Mouse (Mus musculus): Measurements from ENCODE around the gene Pno1. TPM values are rescaled to one million over a fixed set of nuclear protein-coding genes. Genes with fewer than 3 reads are reported as not detected.

Pno1 gene
- total RNA-seq, 2 experiments from 2014 or later = 26.1 to 28.6 TPM

DNA sequence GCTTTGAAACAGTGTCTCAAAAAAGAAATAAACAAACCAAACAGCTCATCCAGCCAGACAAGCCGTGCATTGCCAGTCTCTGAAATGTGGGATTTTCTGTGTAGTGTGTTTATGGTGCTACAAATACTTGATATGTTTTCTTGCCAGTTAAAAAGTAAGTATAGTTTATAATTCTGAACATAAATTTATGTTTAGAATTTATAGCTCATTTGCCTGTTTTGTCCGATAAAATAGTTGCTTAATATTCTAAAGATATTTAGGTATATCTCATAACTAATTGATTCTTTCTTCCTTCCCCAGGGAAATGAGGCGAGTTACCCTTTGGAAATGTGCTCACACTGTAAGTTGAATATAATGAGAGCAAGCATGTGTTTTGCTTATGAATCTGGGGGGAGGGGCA, 29.6 kb downstream of the Pno1 start, which contains the start of gene Wdr92:
TSS of gene Wdr92 (plus strand) at position 301 of the 400 bp plus-strand sequence.
- DNase-seq (ENCODE audit: low spot score in 2 of 2) = no peak

DNA sequence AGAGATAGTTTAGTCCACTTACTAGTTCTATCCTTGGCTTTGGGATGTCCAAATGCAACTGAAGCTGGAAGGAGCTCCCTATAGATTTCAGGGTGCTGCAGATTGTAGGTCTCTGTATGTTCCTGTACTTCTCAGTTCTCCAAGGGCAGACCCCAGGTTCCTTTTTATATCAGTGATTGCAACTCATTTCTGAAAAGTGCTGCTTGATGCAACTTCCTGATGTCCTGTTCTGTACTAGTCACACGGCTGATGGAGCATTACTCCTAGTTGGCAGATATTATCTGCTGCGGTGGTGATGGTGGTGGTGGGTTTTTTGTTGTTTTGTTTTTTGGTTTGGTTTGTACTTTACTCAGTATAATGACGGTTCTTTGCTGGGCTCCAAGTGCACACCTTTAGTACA, 30.6 kb downstream of the Pno1 start:
- DNase-seq (ENCODE audit: low spot score in 2 of 2) = no peak

DNA sequence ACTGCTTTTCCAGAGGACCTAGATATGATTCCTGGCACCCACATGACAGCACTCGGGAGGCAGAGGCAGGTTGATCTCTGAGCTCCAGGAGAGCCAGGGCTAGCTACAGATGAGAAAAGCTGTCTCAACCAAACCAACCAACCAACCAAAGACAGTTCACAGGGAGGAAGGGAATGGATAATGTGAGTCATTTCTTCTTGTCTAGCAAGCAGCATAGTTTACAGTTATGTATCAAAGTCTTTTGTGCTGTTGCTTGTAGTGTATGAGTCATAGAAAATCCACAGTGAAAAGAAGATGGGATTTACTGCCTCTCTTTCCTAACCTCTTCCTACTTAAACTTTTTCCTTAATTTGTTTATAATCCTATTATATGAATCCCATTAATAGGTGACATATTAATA, 34.7 kb downstream of the Pno1 start:
- no peak for DNase-seq (ENCODE audit: low spot score in 2 of 2)

DNA sequence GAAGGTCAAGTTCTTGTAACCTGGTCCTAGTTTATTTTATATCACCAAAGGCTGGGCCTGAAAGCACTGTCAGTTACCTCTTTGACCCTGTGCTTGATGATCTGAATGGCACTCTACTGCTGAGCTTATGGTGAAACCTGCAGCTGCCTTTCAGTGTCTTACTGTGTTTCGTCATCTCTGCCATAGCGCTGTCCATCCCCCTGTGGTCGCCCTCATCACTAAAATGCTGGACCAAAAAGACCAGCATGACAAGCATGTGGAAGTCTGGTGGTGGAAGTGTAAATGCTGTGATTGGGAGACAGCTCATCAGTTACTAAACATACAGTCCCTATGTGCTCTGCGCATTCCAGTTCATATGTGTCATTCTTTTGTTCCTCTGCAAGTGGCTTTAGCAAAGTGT, 39.1 kb downstream of the Pno1 start:
- DNase-seq (ENCODE audit: low spot score in 2 of 2) = no peak

DNA sequence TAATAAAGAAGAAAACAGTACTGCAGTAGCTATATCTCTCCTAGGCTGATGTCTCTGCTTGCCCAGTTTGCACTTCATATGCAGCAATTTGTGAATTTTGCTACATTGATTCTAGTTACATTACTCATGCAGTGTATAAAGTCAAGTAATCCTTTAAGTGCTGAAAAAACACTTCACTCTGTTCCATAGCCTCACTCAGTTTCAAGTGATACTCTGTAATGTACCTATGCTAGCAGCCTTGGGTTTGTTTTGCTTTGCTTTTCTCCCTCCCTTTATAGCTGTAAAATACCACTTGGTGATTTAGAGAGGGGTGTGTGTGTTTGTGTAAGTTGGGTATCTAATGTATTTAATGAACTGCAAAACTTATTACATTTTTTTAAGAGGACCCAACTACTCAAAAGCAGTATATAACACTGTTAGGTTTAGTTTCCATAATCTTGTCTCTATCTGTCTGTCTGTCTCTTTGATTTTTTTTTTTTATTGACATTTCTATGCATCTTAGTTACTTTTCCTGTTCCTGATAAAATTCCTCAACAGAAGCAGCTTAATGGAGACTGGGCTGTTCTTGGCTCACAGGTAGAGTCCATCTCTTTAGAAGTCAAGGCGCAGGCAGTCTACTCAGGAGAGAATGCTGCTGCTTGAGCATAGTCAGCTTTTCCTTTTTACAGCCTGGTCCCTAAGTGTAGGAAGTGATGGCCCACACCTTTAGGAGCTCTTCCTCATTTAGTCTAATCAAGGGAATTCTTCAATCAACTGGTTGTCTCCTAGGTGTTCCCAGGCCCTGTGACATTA, 40.2 kb downstream of the Pno1 start:
- no peak for DNase-seq (ENCODE audit: low spot score in 2 of 2)

DNA sequence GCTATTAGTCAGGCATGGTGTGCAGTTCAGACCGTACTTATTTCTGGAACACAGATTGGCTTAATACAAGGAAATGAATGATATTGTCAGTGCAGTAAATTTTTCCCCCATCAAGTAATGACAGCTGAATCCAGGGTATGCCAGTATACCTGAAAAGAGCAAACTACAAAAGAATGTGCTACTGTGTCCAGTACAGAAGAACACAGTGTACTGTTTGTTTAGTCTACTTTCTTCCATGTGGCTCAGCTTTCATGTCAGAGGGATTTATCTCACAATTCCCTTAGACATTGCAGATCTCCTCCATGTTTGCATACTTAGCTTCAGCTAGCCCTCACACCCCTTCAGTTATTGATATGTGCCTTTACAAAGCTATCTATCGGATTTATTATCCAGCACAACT, 42.1 kb downstream of the Pno1 start:
- no peak for DNase-seq (ENCODE audit: low spot score in 2 of 2)

DNA sequence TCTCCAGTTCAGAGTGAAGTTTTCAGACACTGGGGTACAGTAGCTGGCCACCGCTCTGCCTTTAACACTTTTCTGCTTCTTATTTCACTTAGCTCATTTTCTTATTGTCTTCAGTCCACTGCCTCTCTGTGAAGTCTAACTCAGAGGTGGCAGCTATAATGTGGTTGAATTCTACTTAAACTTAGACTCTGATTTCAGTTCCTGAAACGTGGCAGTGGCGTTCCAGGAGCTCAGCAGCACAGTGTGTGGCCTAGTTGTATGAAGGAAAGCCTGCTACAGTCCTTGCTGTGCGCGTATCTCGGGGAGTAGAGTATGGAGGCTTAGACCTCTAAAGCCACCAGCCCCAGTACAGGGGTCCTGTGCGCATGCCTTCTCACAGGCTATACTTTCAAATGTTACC, 44.7 kb downstream of the Pno1 start:
- DNase-seq (ENCODE audit: low spot score in 2 of 2) = no peak

DNA sequence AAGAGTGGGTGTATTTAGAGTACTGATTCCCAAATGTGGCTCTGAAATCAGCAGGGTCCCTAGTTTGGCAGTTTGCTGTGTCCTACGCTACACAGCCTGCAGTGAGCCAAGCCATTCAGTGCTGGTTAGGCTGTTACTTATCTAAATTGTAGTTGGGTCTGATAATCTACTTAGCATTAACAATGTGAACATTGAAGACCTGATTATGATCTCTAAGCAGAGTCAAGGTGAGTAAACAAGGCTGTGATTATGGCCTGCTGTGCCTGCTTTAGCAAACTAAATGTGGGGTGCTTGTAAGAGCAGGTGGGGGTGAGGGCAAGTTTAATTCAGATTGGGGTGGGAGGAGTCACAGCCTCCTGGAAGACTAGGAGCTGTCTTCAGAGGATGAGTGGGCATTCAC, 47.4 kb downstream of the Pno1 start:
- DNase-seq (ENCODE audit: low spot score in 2 of 2) = no peak

DNA sequence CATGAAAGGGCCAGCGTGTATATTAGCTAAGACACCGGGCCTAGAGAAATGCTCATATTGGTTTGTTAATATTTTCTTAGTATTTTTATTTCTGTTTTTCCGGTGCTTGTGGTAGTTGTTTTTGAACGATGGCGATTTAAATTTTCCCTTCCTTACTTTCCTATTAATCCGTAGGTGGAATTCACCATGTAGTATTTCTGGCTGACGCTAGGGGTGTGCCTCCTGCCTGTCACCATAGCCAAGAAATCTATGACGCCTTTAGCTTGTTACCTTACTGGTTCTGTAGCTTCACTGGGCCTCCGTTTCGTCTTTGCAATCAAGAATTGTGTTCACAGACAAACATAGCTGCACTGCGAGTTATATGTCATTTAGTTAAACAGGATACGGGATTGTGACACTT, 51.1 kb downstream of the Pno1 start:
- DNase-seq (ENCODE audit: low spot score in 2 of 2) = peak; percentile 35 to 77

DNA sequence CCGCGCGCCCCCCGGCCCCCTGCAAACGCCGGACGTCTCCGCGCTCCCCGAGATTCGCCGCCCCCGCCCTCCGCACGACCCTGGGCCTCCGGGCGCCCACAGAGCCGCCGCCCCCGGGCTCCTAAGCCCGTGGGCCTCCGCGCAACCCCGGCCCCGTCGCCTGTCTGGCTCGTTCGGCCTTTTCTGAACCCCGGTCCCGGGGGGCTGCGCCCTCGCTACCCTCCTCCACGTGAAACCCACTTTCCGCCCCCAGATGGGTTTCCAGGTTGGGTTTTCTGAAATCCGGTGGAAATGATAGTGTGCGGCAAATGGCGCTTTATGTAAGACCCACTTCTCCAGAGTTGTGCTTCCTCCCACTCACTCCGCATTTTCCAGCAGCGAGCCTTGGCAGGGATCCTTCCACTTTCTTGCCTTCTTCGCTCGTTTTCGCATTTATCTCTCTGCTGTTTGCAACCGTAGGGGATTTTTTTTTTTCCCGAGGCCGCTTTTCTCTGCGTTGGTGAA, 51.6 kb downstream of the Pno1 start:
- peak; percentile 65 to 82 for DNase-seq (ENCODE audit: low spot score in 2 of 2)

DNA sequence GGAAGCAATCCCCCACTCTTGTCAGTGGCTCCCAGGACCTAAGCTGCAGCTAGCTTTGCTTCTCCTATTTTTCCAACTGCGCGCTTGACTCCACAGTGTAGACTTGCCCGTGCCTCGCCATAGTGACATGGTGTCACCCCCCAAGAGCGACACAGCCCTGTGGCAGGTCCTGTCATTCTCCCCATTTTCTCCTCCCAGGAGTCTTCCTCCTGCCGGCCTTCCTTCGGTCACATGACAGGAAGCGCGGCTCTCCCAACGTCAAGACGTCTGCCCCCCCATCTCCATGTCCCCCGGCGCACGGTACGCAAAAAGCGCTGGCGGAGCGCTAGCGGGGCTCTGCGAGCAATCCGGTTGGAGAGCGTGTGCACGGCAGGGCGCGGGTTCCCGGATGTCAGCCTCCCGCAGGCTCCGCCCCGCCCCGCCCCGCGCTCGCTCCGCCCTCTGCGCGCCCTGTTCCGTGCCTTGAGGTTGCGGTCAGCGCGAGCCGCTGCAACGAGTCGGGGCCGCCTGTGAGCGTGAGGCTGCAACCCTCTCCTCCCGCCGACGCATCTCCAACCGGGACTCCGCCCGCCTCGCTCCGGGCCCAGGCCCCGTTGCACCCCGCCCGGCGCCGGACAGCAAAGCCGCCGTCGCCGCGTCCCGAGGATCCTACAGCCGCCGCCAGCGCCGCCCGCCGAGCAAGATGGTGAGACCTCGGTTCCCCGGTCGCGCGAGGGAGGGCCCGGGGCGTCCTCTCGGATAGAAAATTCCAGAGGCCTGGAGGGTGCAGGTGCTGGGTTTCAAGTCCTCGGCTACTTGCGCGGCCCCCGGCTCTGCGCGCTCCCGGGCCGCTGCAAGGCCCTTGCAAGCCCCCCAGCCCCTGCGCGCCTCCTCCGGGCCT, 52.3 kb downstream of the Pno1 start, which contains the start of gene Ppp3r1:
TSS of gene Ppp3r1 (plus strand) at position 406 of the 880 bp plus-strand sequence.
- DNase-seq (ENCODE audit: low spot score in 2 of 2) = peak; percentile 96 to 97

Other genes with a start within 250 kb of the Pno1 start
- gene Cnrip1, start 160.0 kb downstream of the Pno1 start, total RNA-seq (2021) = 100 to 1,000 TPM; 111 to 113 TPM
- 1 to 10 TPM; 5.8 to 6.5 TPM for gene Plek, start 159.2 kb downstream of the Pno1 start, total RNA-seq (2021)
- gene Ppp3r1, start 52.3 kb downstream of the Pno1 start, total RNA-seq (2021) = 100 to 1,000 TPM; 880 to 937 TPM
- 10 to 100 TPM; 11.8 TPM for gene Wdr92, start 29.5 kb downstream of the Pno1 start, total RNA-seq (2021)
- gene C1d, start 46.0 kb upstream of the Pno1 start, total RNA-seq (2021) = 10 to 100 TPM; 47.6 to 49.3 TPM

Data from layer of hippocampus, adult 18-20 months (tissue).